ENCODE assay signal across 8 mouse cellular contexts in genomic region chr4:133519369-133519665, GRCm38 (mm10). TPM values are rescaled to one million over a fixed set of nuclear protein-coding genes. Genes with fewer than 3 reads are reported as not detected.
DNase-seq lines count a peak whose midpoint lies in the region; ATAC-seq and TF ChIP-seq lines count a peak whose summit lies in the region.

No protein-coding gene starts in this region.

- TF ChIP-seq CTCF in liver, adult 2 months (IDR thresholded peaks at IDR 0.05; ENCODE audit: low read depth, low read length), result no peak

- TF ChIP-seq POLR2A in liver, adult 2 months (IDR thresholded peaks at IDR 0.05; ENCODE audit: extremely low read depth, insufficient read depth, low read length), result no peak

- peak overlapping the region; percentile 84 for H3K9ac ChIP-seq in liver, adult 2 months (ENCODE audit: low read depth, low read length)
- H3K9ac ChIP-seq in embryonic facial prominence, embryonic 13.5 days, result peak overlapping the region; percentile 71
- peak overlapping the region; percentile 67 for H3K9ac ChIP-seq in intestine, embryonic 15.5 days
- H3K9ac ChIP-seq in midbrain, embryonic 16.5 days (ENCODE audit: low read depth, low read length), result 0 out of 2 replicates have a peak overlapping the region, but pooled peaks have one; percentile 20

- WGBS in liver, adult 2 months, result 10% methylated on average over 25 of the region's 25 CpGs
- whole genome bisulfite sequencing in embryonic facial prominence, embryonic 13.5 days, result 7% methylated on average over 25 of the region's 25 CpGs
- 7% methylated on average over 24 of the region's 25 CpGs for WGBS in intestine, embryonic 15.5 days
- 3% methylated on average over 25 of the region's 25 CpGs for WGBS in midbrain, embryonic 16.5 days

- no peaks in the 10 kb centered on the region for H3K79me2 ChIP-seq in liver, adult 2 months (ENCODE audit: control insufficient read depth, insufficient read depth, low read length)

- no peaks in the 10 kb centered on the region for H3K4me1 ChIP-seq in liver, adult 2 months (ENCODE audit: control insufficient read depth, insufficient read depth, low read length)
- H3K4me1 ChIP-seq in embryonic facial prominence, embryonic 13.5 days, result peaks cover 9% of the 10 kb centered on the region; the same call in 1 of the 2 replicates
- 0 out of 2 replicates have a peak, but pooled peaks cover 4% of the 10 kb centered on the region for H3K4me1 ChIP-seq in intestine, embryonic 15.5 days (replicated peaks)
- no peaks in the 10 kb centered on the region; the same call in 1 of the 2 replicates for H3K4me1 ChIP-seq in midbrain, embryonic 16.5 days (ENCODE audit: control insufficient read depth, insufficient read depth, low read length)

- H3K4me2 ChIP-seq in embryonic facial prominence, embryonic 13.5 days, result peak overlapping the region; percentile 58
- H3K4me2 ChIP-seq in intestine, embryonic 15.5 days (replicated peaks), result peak overlapping the region; percentile 62
- H3K4me2 ChIP-seq in midbrain, embryonic 16.5 days (ENCODE audit: low read length), result peak overlapping the region; percentile 44

- H3K9me3 ChIP-seq in embryonic facial prominence, embryonic 13.5 days, result no peaks in the 10 kb centered on the region
- no peaks in the 10 kb centered on the region for H3K9me3 ChIP-seq in intestine, embryonic 15.5 days
- H3K9me3 ChIP-seq in midbrain, embryonic 16.5 days (replicated peaks; ENCODE audit: control insufficient read depth, low read length, poor library complexity, severe bottlenecking), result no peaks in the 10 kb centered on the region

- H3K4me3 ChIP-seq in liver, adult 2 months (ENCODE audit: insufficient read depth, low read depth, low read length), result peak overlapping the region; percentile 63
- peak overlapping the region; percentile 52 for H3K4me3 ChIP-seq in embryonic facial prominence, embryonic 13.5 days
- peak overlapping the region; percentile 57 for H3K4me3 ChIP-seq in intestine, embryonic 15.5 days (replicated peaks)
- H3K4me3 ChIP-seq in midbrain, embryonic 16.5 days (ENCODE audit: low read depth, low read length), result peak overlapping the region; percentile 32

- H3K36me3 ChIP-seq in liver, adult 2 months (ENCODE audit: control insufficient read depth, insufficient read depth, low read length), result no peaks in the 10 kb centered on the region
- no peaks in the 10 kb centered on the region for H3K36me3 ChIP-seq in embryonic facial prominence, embryonic 13.5 days
- H3K36me3 ChIP-seq in intestine, embryonic 15.5 days, result no peaks in the 10 kb centered on the region
- no peaks in the 10 kb centered on the region for H3K36me3 ChIP-seq in midbrain, embryonic 16.5 days (ENCODE audit: control insufficient read depth, insufficient read depth, low read length)

- no peak for DNase-seq in liver, adult 2 months (ENCODE audit: extremely low read depth, low read depth, low spot score)
- no peak for DNase-seq in liver
- DNase-seq in retina, embryonic 14.5 days (ENCODE audit: low spot score), result no peak
- no peak for DNase-seq in thymus, postnatal 0 days (ENCODE audit: low spot score)
- DNase-seq in B cell, adult 2 months, result no peak

- no peaks in the 10 kb centered on the region for H3K27me3 ChIP-seq in liver, adult 2 months (ENCODE audit: control insufficient read depth, insufficient read depth, low read length)
- peaks cover 52% of the 10 kb centered on the region for H3K27me3 ChIP-seq in embryonic facial prominence, embryonic 13.5 days
- peaks cover 25% of the 10 kb centered on the region for H3K27me3 ChIP-seq in intestine, embryonic 15.5 days (replicated peaks)
- H3K27me3 ChIP-seq in midbrain, embryonic 16.5 days (ENCODE audit: control insufficient read depth, insufficient read depth, low read depth, low read length), result peaks cover 43% of the 10 kb centered on the region

- H3K27ac ChIP-seq in liver, adult 2 months (replicated peaks; ENCODE audit: insufficient read depth, low read depth, low read length), result no peak overlapping the region
- no peak overlapping the region for H3K27ac ChIP-seq in embryonic facial prominence, embryonic 13.5 days
- peak overlapping the region; percentile 70 for H3K27ac ChIP-seq in intestine, embryonic 15.5 days
- no peak overlapping the region for H3K27ac ChIP-seq in midbrain, embryonic 16.5 days (ENCODE audit: low read length)

- no peak for ATAC-seq in embryonic facial prominence, embryonic 13.5 days (ENCODE audit: insufficient number of reproducible peaks, insufficient read depth, low FRiP score, low TSS enrichment, low read depth)
- ATAC-seq in intestine, embryonic 15.5 days, result peak; percentile 73
- ATAC-seq in midbrain, embryonic 16.5 days, result no peak

RNA-seq across cellular contexts. Expression of gene Kdf1, which starts 0.6 kb away (rescaled TPM):
- 1.7 and 2.5 TPM in 2 replicates for total RNA-seq in liver, adult 2 months (2014; rRNA removed)
- polyA plus RNA-seq in liver, adult 2 months (2012; rRNA removed), result 6.9 and 7.4 TPM in 2 replicates
- 19.9 TPM in 2 replicates for polyA plus RNA-seq in embryonic facial prominence, embryonic 13.5 days (2015; fragmentation: Nextera tagmentation; extraction: Ambion mirVana)
- 40.5 and 45.1 TPM in 2 replicates for polyA plus RNA-seq in intestine, embryonic 15.5 days (2015; fragmentation: Nextera tagmentation; extraction: Ambion mirVana)
- polyA plus RNA-seq in midbrain, embryonic 16.5 days (2015; fragmentation: Nextera tagmentation; extraction: Ambion mirVana), result 0.61 and 0.69 TPM in 2 replicates
- 9.7 and 11.2 TPM in 2 replicates for polyA plus RNA-seq in thymus, postnatal 0 days (2015; fragmentation: Nextera tagmentation; extraction: Ambion mirVana)

RNA-seq across cellular contexts. Expression of gene Trnp1, which starts 21.0 kb away (rescaled TPM):
- not detected in 2 replicates for total RNA-seq in liver, adult 2 months (2014; rRNA removed)
- 0.05 and 0.10 TPM in 2 replicates for polyA plus RNA-seq in liver, adult 2 months (2012; rRNA removed)
- polyA plus RNA-seq in embryonic facial prominence, embryonic 13.5 days (2015; fragmentation: Nextera tagmentation; extraction: Ambion mirVana), result 3.7 and 4.0 TPM in 2 replicates
- 1.6 and 1.7 TPM in 2 replicates for polyA plus RNA-seq in intestine, embryonic 15.5 days (2015; fragmentation: Nextera tagmentation; extraction: Ambion mirVana)
- 5.7 and 8.2 TPM in 2 replicates for polyA plus RNA-seq in midbrain, embryonic 16.5 days (2015; fragmentation: Nextera tagmentation; extraction: Ambion mirVana)
- 1.2 and 1.4 TPM in 2 replicates for polyA plus RNA-seq in thymus, postnatal 0 days (2015; fragmentation: Nextera tagmentation; extraction: Ambion mirVana)

RNA-seq across cellular contexts. Expression of gene Nudc, which starts 26.5 kb away (rescaled TPM):
- total RNA-seq in liver, adult 2 months (2014; rRNA removed), result 48.1 and 50.6 TPM in 2 replicates
- polyA plus RNA-seq in liver, adult 2 months (2012; rRNA removed), result 44.3 and 48.7 TPM in 2 replicates
- 331 and 335 TPM in 2 replicates for polyA plus RNA-seq in embryonic facial prominence, embryonic 13.5 days (2015; fragmentation: Nextera tagmentation; extraction: Ambion mirVana)
- polyA plus RNA-seq in intestine, embryonic 15.5 days (2015; fragmentation: Nextera tagmentation; extraction: Ambion mirVana), result 280 and 288 TPM in 2 replicates
- 247 and 263 TPM in 2 replicates for polyA plus RNA-seq in midbrain, embryonic 16.5 days (2015; fragmentation: Nextera tagmentation; extraction: Ambion mirVana)
- polyA plus RNA-seq in thymus, postnatal 0 days (2015; fragmentation: Nextera tagmentation; extraction: Ambion mirVana), result 257 and 261 TPM in 2 replicates

RNA-seq across cellular contexts. Expression of gene Nr0b2, which starts 33.9 kb away (rescaled TPM):
- 25.7 and 52.4 TPM in 2 replicates for total RNA-seq in liver, adult 2 months (2014; rRNA removed)
- 164 and 300 TPM in 2 replicates for polyA plus RNA-seq in liver, adult 2 months (2012; rRNA removed)
- polyA plus RNA-seq in embryonic facial prominence, embryonic 13.5 days (2015; fragmentation: Nextera tagmentation; extraction: Ambion mirVana), result not detected in 2 replicates
- 7.5 and 8.1 TPM in 2 replicates for polyA plus RNA-seq in intestine, embryonic 15.5 days (2015; fragmentation: Nextera tagmentation; extraction: Ambion mirVana)
- polyA plus RNA-seq in midbrain, embryonic 16.5 days (2015; fragmentation: Nextera tagmentation; extraction: Ambion mirVana), result not detected in 2 replicates
- polyA plus RNA-seq in thymus, postnatal 0 days (2015; fragmentation: Nextera tagmentation; extraction: Ambion mirVana), result 0.33 and 0.37 TPM in 2 replicates

RNA-seq across cellular contexts. Expression of gene Tent5b, which starts 39.4 kb away (rescaled TPM):
- 0.07 and 0.09 TPM in 2 replicates for total RNA-seq in liver, adult 2 months (2014; rRNA removed)
- polyA plus RNA-seq in liver, adult 2 months (2012; rRNA removed), result 0.06 and 0.16 TPM in 2 replicates
- 1.4 and 1.5 TPM in 2 replicates for polyA plus RNA-seq in embryonic facial prominence, embryonic 13.5 days (2015; fragmentation: Nextera tagmentation; extraction: Ambion mirVana)
- 0.82 and 0.94 TPM in 2 replicates for polyA plus RNA-seq in intestine, embryonic 15.5 days (2015; fragmentation: Nextera tagmentation; extraction: Ambion mirVana)
- polyA plus RNA-seq in midbrain, embryonic 16.5 days (2015; fragmentation: Nextera tagmentation; extraction: Ambion mirVana), result 0.15 TPM in 2 replicates
- polyA plus RNA-seq in thymus, postnatal 0 days (2015; fragmentation: Nextera tagmentation; extraction: Ambion mirVana), result 0.38 and 0.40 TPM in 2 replicates

Comparison
In these comparisons a context has a peak if more than half of its experiments do, and no peak if none do; other contexts are left out.
1. H3K9ac ChIP-seq: peak in every context shown above with its lines; median percentile 84 in liver, adult 2 months; 71 in embryonic facial prominence, embryonic 13.5 days; 67 in intestine, embryonic 15.5 days; 20 in midbrain, embryonic 16.5 days.